Mouse (Mus musculus) midbrain, embryonic 15.5 days (tissue): Measurements from ENCODE around the gene Slc16a6. TPM values are rescaled to one million over a fixed set of nuclear protein-coding genes. Genes with fewer than 3 reads are reported as not detected.
A peak's percentile ranks its signal among the peaks of the same experiment; 100 is the strongest.

Source experiments
- ATAC-seq: fragments of 200-750 bp; cut with Nextera tagmentation; replicated peaks from 2 replicates; pipeline ENCODE4 v1.8.0; 2017; ENCODE audit warnings: moderate TSS enrichment
- H3K27ac ChIP-seq: fragments of 300-500 bp; sonication (generic); 2 replicates; pipeline ENCODE4 v1.5.1; 2015; ENCODE audit warnings: mild to moderate bottlenecking, inconsistent platforms
- H3K27me3 ChIP-seq: fragments of 300-500 bp; sonication (generic); replicated peaks from 2 replicates; pipeline ENCODE4 v1.6.1; 2015; ENCODE audit warnings: inconsistent platforms
- H3K36me3 ChIP-seq: fragments of 300-500 bp; sonication (generic); replicated peaks from 2 replicates; pipeline ENCODE4 v1.6.1; 2015; ENCODE audit warnings: inconsistent platforms
- H3K4me1 ChIP-seq: fragments of 300-500 bp; sonication (generic); 2 replicates; pipeline ENCODE4 v1.6.1; 2015; ENCODE audit warnings: inconsistent platforms
- H3K4me2 ChIP-seq: fragments of 300-500 bp; sonication (generic); 2 replicates; pipeline ENCODE4 v1.6.1; 2015; ENCODE audit warnings: inconsistent platforms, mild to moderate bottlenecking, moderate library complexity
- H3K4me3 ChIP-seq: fragments of 300-500 bp; sonication (generic); 2 replicates; pipeline ENCODE4 v1.5.1; 2015; ENCODE audit warnings: mild to moderate bottlenecking, inconsistent platforms
- H3K9ac ChIP-seq: fragments of 300-500 bp; sonication (generic); 2 replicates; pipeline ENCODE4 v1.6.1; 2015; ENCODE audit warnings: mild to moderate bottlenecking, inconsistent platforms
- H3K9me3 ChIP-seq: fragments of 300-500 bp; sonication (generic); 2 replicates; pipeline ENCODE4 v1.6.1; 2016; ENCODE audit warnings: inconsistent platforms
- WGBS: fragments of 180-500 bp; shearing (Covaris S2); methylation state at CpG from one replicate; pipeline ENCODE4 v1.1.7; 2015; ENCODE audit warnings: mixed read lengths; 5-methylcytosine and 5-hydroxymethylcytosine counted together
- polyA plus RNA-seq: library from polyadenylated mRNA; unstranded; fragments of >200 nt; fragmentation: Nextera tagmentation; extraction: Ambion mirVana; gene quantifications from 2 replicates; pipeline ENCODE4 v1.2.1, GENCODE M21; 2015

The Slc16a6 gene
- polyA plus RNA-seq, 1 experiment from 2014 or later = 4.1 TPM

- 53% methylated on average over 16 of the region's 16 CpGs for WGBS
- Histone ChIP-seq H3K4me2 (no peak overlapping the region), H3K4me1 (peaks cover 5% of the 10 kb centered on the region), H3K36me3 (no peaks in the 10 kb centered on the region), H3K9ac (no peak overlapping the region), H3K27me3 (no peaks in the 10 kb centered on the region), H3K9me3 (no peaks in the 10 kb centered on the region), H3K4me3 (no peak overlapping the region), H3K27ac (no peak overlapping the region)
- ATAC-seq = no peak
Measured at GRCm38 (mm10) chr11:109477606-109478380, 4.4 kb upstream of the Slc16a6 start.

GRCm38 (mm10) chr11:109476653-109477052 is 3.3 kb upstream of the Slc16a6 start:
- no peak overlapping the region for H3K4me3 ChIP-seq
- 22% methylated on average over 6 of the region's 6 CpGs for WGBS
- H3K4me1 ChIP-seq = peaks cover 14% of the 10 kb centered on the region
- no peak overlapping the region for H3K27ac ChIP-seq
- H3K9ac ChIP-seq = no peak overlapping the region
- H3K9me3 ChIP-seq = no peaks in the 10 kb centered on the region
- no peaks in the 10 kb centered on the region for H3K36me3 ChIP-seq
- no peak overlapping the region for H3K4me2 ChIP-seq
- no peak for ATAC-seq
- H3K27me3 ChIP-seq = 0 out of 2 replicates have a peak, but pooled peaks cover under 1% of the 10 kb centered on the region

- Histone ChIP-seq H3K4me3 (no peak overlapping the region), H3K36me3 (no peaks in the 10 kb centered on the region), H3K4me2 (no peak overlapping the region), H3K4me1 (peaks cover 17% of the 10 kb centered on the region), H3K27me3 (peaks cover 4% of the 10 kb centered on the region), H3K9me3 (no peaks in the 10 kb centered on the region), H3K27ac (0 out of 2 replicates have a peak overlapping the region, but pooled peaks have one; percentile 35), H3K9ac (no peak overlapping the region)
- WGBS = 30% methylated on average over 2 of the region's 2 CpGs
- ATAC-seq = no peak
Measured at GRCm38 (mm10) chr11:109476241-109476640, 2.8 kb upstream of the Slc16a6 start.

- ATAC-seq = no peak
- H3K27me3 ChIP-seq = peaks cover 9% of the 10 kb centered on the region
- 64% methylated on average over 4 of the region's 4 CpGs for WGBS
- no peak overlapping the region for H3K9ac ChIP-seq
- peaks cover 17% of the 10 kb centered on the region for H3K4me1 ChIP-seq
- H3K27ac ChIP-seq = no peak overlapping the region
- H3K4me3 ChIP-seq = no peak overlapping the region
- no peak overlapping the region for H3K4me2 ChIP-seq
- H3K9me3 ChIP-seq = no peaks in the 10 kb centered on the region
- H3K36me3 ChIP-seq = no peaks in the 10 kb centered on the region
Measured at GRCm38 (mm10) chr11:109475717-109476116, 2.3 kb upstream of the Slc16a6 start.

GRCm38 (mm10) chr11:109474836-109475235 is 1.4 kb upstream of the Slc16a6 start:
- Histone ChIP-seq H3K9me3 (no peaks in the 10 kb centered on the region), H3K4me2 (no peak overlapping the region), H3K4me1 (peaks cover 17% of the 10 kb centered on the region), H3K36me3 (no peaks in the 10 kb centered on the region), H3K9ac (no peak overlapping the region), H3K27ac (no peak overlapping the region), H3K4me3 (no peak overlapping the region), H3K27me3 (peaks cover 9% of the 10 kb centered on the region)
- WGBS = 78% methylated on average over 13 of the region's 13 CpGs
- ATAC-seq = no peak

- H3K36me3 ChIP-seq = no peaks in the 10 kb centered on the region
- H3K4me1 ChIP-seq = peaks cover 17% of the 10 kb centered on the region
- WGBS = 9% methylated on average over 14 of the region's 14 CpGs
- H3K27me3 ChIP-seq = peaks cover 9% of the 10 kb centered on the region
- H3K27ac ChIP-seq = peak overlapping the region; percentile 94
- H3K9me3 ChIP-seq = no peaks in the 10 kb centered on the region
- peak overlapping the region; percentile 77 for H3K9ac ChIP-seq
- H3K4me2 ChIP-seq = peak overlapping the region; percentile 74
- peak; percentile 35 for ATAC-seq
- peak overlapping the region; percentile 61 for H3K4me3 ChIP-seq
Measured at GRCm38 (mm10) chr11:109474086-109474742, 816 bp upstream of the Slc16a6 start.

- Histone ChIP-seq H3K36me3 (no peaks in the 10 kb centered on the region), H3K9me3 (no peaks in the 10 kb centered on the region), H3K27ac (peak overlapping the region; percentile 94), H3K9ac (peak overlapping the region; percentile 77), H3K4me1 (peaks cover 17% of the 10 kb centered on the region), H3K27me3 (peaks cover 9% of the 10 kb centered on the region), H3K4me3 (peak overlapping the region; percentile 61), H3K4me2 (peak overlapping the region; percentile 74)
- 0% methylated on average over 11 of the region's 13 CpGs for WGBS
- peak; percentile 55 for ATAC-seq
Measured at GRCm38 (mm10) chr11:109472821-109473170, 602 bp downstream of the Slc16a6 start.

GRCm38 (mm10) chr11:109472171-109472691 is 1.2 kb downstream of the Slc16a6 start:
- Histone ChIP-seq H3K4me1 (peaks cover 17% of the 10 kb centered on the region), H3K27me3 (peaks cover 9% of the 10 kb centered on the region), H3K36me3 (no peaks in the 10 kb centered on the region), H3K4me3 (peak overlapping the region; percentile 61), H3K27ac (no peak overlapping the region), H3K9me3 (no peaks in the 10 kb centered on the region), H3K9ac (peak overlapping the region; percentile 77), H3K4me2 (peak overlapping the region; percentile 74)
- under 1% methylated on average over 33 of the region's 33 CpGs for WGBS
- ATAC-seq = no peak

- H3K9ac ChIP-seq = no peak overlapping the region
- ATAC-seq = no peak
Measured at GRCm38 (mm10) chr11:109470921-109471861, 2.2 kb downstream of the Slc16a6 start.

GRCm38 (mm10) chr11:109470170-109470569 is 3.2 kb downstream of the Slc16a6 start:
- H3K9ac ChIP-seq = no peak overlapping the region
- H3K27ac ChIP-seq = no peak overlapping the region
- no peaks in the 10 kb centered on the region for H3K36me3 ChIP-seq
- peaks cover 9% of the 10 kb centered on the region for H3K27me3 ChIP-seq
- no peak overlapping the region for H3K4me2 ChIP-seq
- H3K4me3 ChIP-seq = no peak overlapping the region
- no peaks in the 10 kb centered on the region for H3K9me3 ChIP-seq
- no peak for ATAC-seq
- H3K4me1 ChIP-seq = peaks cover 17% of the 10 kb centered on the region
- 69% methylated on average over 9 of the region's 9 CpGs for WGBS

More at GRCm38 (mm10) chr11:109470921-109471861, 2.2 kb downstream of the Slc16a6 start:
- H3K9me3 ChIP-seq = no peaks in the 10 kb centered on the region
- no peaks in the 10 kb centered on the region for H3K36me3 ChIP-seq
- 37% methylated on average over 15 of the region's 15 CpGs for WGBS
- peak overlapping the region; percentile 74 for H3K4me2 ChIP-seq
- 0 out of 2 replicates have a peak overlapping the region, but pooled peaks have one; percentile 61 for H3K4me3 ChIP-seq
- peaks cover 9% of the 10 kb centered on the region for H3K27me3 ChIP-seq
- H3K4me1 ChIP-seq = peaks cover 17% of the 10 kb centered on the region
- H3K27ac ChIP-seq = no peak overlapping the region

- Histone ChIP-seq H3K4me1 (peaks cover 13% of the 10 kb centered on the region), H3K36me3 (no peaks in the 10 kb centered on the region), H3K27ac (no peak overlapping the region), H3K9ac (no peak overlapping the region), H3K27me3 (peaks cover 9% of the 10 kb centered on the region), H3K4me2 (no peak overlapping the region), H3K4me3 (no peak overlapping the region), H3K9me3 (no peaks in the 10 kb centered on the region)
- 85% methylated on average over 5 of the region's 5 CpGs for WGBS
- ATAC-seq = no peak
Measured at GRCm38 (mm10) chr11:109468133-109468532, 5.3 kb downstream of the Slc16a6 start.

- Histone ChIP-seq H3K4me2 (no peak overlapping the region), H3K9ac (no peak overlapping the region), H3K9me3 (no peaks in the 10 kb centered on the region), H3K27me3 (peaks cover 9% of the 10 kb centered on the region), H3K27ac (no peak overlapping the region), H3K4me1 (peaks cover 7% of the 10 kb centered on the region), H3K4me3 (no peak overlapping the region), H3K36me3 (no peaks in the 10 kb centered on the region)
- no peak for ATAC-seq
- WGBS = 94% methylated on average over 8 of the region's 8 CpGs
Measured at GRCm38 (mm10) chr11:109466987-109467386, 6.4 kb downstream of the Slc16a6 start.
